Mouse (Mus musculus) liver, postnatal 0 days (tissue): Measurements from ENCODE around the gene Ccdc6.

Experiments
- CTCF ChIP-seq: sonication (generic); IDR thresholded peaks from 2 replicates; pipeline ENCODE4 v1.5.1; 2016; ENCODE audit warnings: antibody characterized with exemption, low read depth
- EP300 ChIP-seq: IDR thresholded peaks from 2 replicates; pipeline ENCODE4 v1.6.1; 2016; ENCODE audit warnings: antibody characterized with exemption, low read depth, mild to moderate bottlenecking

DNA sequence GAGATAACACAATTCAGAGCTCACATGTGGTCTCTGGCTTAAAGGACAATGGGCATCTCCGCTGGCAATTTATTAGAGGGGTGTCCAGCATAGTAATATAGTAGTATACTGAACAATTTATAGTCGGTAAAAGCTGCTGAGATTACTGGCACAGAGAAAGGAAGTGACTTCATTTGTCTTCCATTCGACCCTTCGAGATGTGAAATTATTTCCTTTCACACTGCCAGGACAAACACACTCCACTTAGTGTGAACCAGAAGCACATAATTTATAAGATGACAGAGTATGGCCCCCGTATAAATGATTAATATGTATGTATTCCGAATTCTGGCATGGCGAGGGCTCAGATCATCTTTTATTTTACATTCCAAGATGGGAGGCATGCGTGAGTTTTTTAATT is 16.0 kb upstream of the Ccdc6 start:
- TF ChIP-seq CTCF (no peak), EP300 (no peak)
